Mouse (Mus musculus) forebrain, embryonic 14.5 days (tissue): Measurements from ENCODE around the gene Hspb7. TPM values are rescaled to one million over a fixed set of nuclear protein-coding genes. Genes with fewer than 3 reads are reported as not detected.

Experiments used
- ATAC-seq: fragments of 200-750 bp; cut with Nextera tagmentation; 2 replicates; pipeline ENCODE4 v1.8.0; 2017; ENCODE audit warnings: mild to moderate bottlenecking, moderate library complexity
- DNase-seq: peaks from one replicate; pipeline ENCODE4 v3.0.0-alpha.2; 2015; ENCODE audit warnings: low spot score
- H3K27ac ChIP-seq: fragments of 300-500 bp; sonication (generic); 2 replicates; pipeline ENCODE4 v1.5.1; 2014; ENCODE audit warnings: low read depth, mild to moderate bottlenecking, control low read depth, low read length, moderate library complexity
- H3K27me3 ChIP-seq: fragments of 300-500 bp; sonication (generic); replicated peaks from 2 replicates; pipeline ENCODE4 v1.6.1; 2014; ENCODE audit warnings: low read length, control low read depth, mixed read lengths; ENCODE audit not compliant: control insufficient read depth, insufficient read depth
- H3K36me3 ChIP-seq: fragments of 300-500 bp; sonication (generic); 2 replicates; pipeline ENCODE4 v1.6.1; 2014; ENCODE audit warnings: low read length, control low read depth; ENCODE audit not compliant: control insufficient read depth, insufficient read depth
- H3K4me1 ChIP-seq: fragments of 300-500 bp; sonication (generic); 2 replicates; pipeline ENCODE4 v1.6.1; 2014; ENCODE audit warnings: antibody characterized with exemption, low read length, control low read depth; ENCODE audit not compliant: control insufficient read depth, insufficient read depth
- H3K4me2 ChIP-seq: fragments of 300-500 bp; sonication (generic); 2 replicates; pipeline ENCODE4 v1.6.1; 2014; ENCODE audit warnings: mild to moderate bottlenecking, control low read depth, low read length
- H3K4me3 ChIP-seq: fragments of 300-500 bp; sonication (generic); 2 replicates; pipeline ENCODE4 v1.5.1; 2014; ENCODE audit warnings: low read depth, low read length, control low read depth
- H3K9ac ChIP-seq: fragments of 300-500 bp; sonication (generic); 2 replicates; pipeline ENCODE4 v1.6.1; 2014; ENCODE audit warnings: mild to moderate bottlenecking, low read length, control low read depth, moderate library complexity
- H3K9me3 ChIP-seq: fragments of 300-500 bp; sonication (generic); replicated peaks from 2 replicates; pipeline ENCODE4 v1.6.1; 2016; ENCODE audit warnings: low read length, control low read depth, mixed read lengths; ENCODE audit not compliant: control insufficient read depth
- WGBS: fragments of 180-500 bp; shearing (Covaris S2); extraction: QIAGEN DNeasy Blood & Tissue Kit; methylation state at CpG from one replicate; pipeline ENCODE4 v1.1.7; 2014; 5-methylcytosine and 5-hydroxymethylcytosine counted together
- polyA plus RNA-seq: library from polyadenylated mRNA; unstranded; fragments of >200 nt; fragmentation: Nextera tagmentation; extraction: Ambion mirVana; gene quantifications from 2 replicates; pipeline ENCODE4 v1.2.1, GENCODE M21; 2014

Gene Hspb7
- polyA plus RNA-seq, 1 experiment from 2014 or later: not detected

- Histone ChIP-seq H3K9me3 (no peaks in the 10 kb centered on the region), H3K36me3 (peaks cover 50% of the 10 kb centered on the region), H3K4me3 (no peak overlapping the region), H3K4me2 (no peak overlapping the region), H3K4me1 (peaks cover 5% of the 10 kb centered on the region), H3K27me3 (no peaks in the 10 kb centered on the region), H3K9ac (no peak overlapping the region), H3K27ac (no peak overlapping the region)
- ATAC-seq: no peak
- whole genome bisulfite sequencing: 92% methylated on average over 9 of the region's 9 CpGs
- DNase-seq: no peak
Observed at GRCm38 (mm10) chr4:141459766-141460165, 39.2 kb downstream of the Hspb7 start.

GRCm38 (mm10) chr4:141460481-141460880 is 39.9 kb downstream of the Hspb7 start:
- peaks cover 51% of the 10 kb centered on the region for H3K36me3 ChIP-seq
- no peak overlapping the region for H3K4me3 ChIP-seq
- ATAC-seq (no peak), DNase-seq (no peak)
- no peak overlapping the region for H3K4me2 ChIP-seq
- no peaks in the 10 kb centered on the region for H3K27me3 ChIP-seq
- no peak overlapping the region for H3K9ac ChIP-seq
- H3K27ac ChIP-seq: no peak overlapping the region
- H3K9me3 ChIP-seq: no peaks in the 10 kb centered on the region
- H3K4me1 ChIP-seq: peaks cover 5% of the 10 kb centered on the region
- WGBS: 96% methylated on average over 4 of the region's 4 CpGs

GRCm38 (mm10) chr4:141461088-141461487 is 40.5 kb downstream of the Hspb7 start:
- Histone ChIP-seq H3K4me1 (peaks cover 5% of the 10 kb centered on the region), H3K4me3 (no peak overlapping the region), H3K27ac (no peak overlapping the region), H3K9ac (no peak overlapping the region; the same call in 1 of the 2 replicates), H3K4me2 (no peak overlapping the region), H3K9me3 (no peaks in the 10 kb centered on the region), H3K36me3 (peaks cover 57% of the 10 kb centered on the region), H3K27me3 (no peaks in the 10 kb centered on the region)
- DNase-seq (peak; percentile 21), ATAC-seq (peak; percentile 25; the same call in 1 of the 2 replicates)
- WGBS: 42% methylated on average over 12 of the region's 12 CpGs

GRCm38 (mm10) chr4:141461576-141461975 is 41.0 kb downstream of the Hspb7 start:
- H3K9ac ChIP-seq: no peak overlapping the region; the same call in 1 of the 2 replicates
- no peak overlapping the region for H3K27ac ChIP-seq
- H3K4me1 ChIP-seq: peaks cover 5% of the 10 kb centered on the region
- no peak overlapping the region for H3K4me3 ChIP-seq
- no peak overlapping the region for H3K4me2 ChIP-seq
- no peaks in the 10 kb centered on the region for H3K27me3 ChIP-seq
- ATAC-seq (no peak), DNase-seq (no peak)
- no peaks in the 10 kb centered on the region for H3K9me3 ChIP-seq
- peaks cover 62% of the 10 kb centered on the region for H3K36me3 ChIP-seq
- WGBS: 88% methylated on average over 12 of the region's 12 CpGs

GRCm38 (mm10) chr4:141463472-141463871 is 42.9 kb downstream of the Hspb7 start:
- Histone ChIP-seq H3K4me2 (no peak overlapping the region), H3K27me3 (no peaks in the 10 kb centered on the region), H3K9ac (no peak overlapping the region), H3K4me3 (no peak overlapping the region), H3K36me3 (peaks cover 80% of the 10 kb centered on the region), H3K4me1 (no peaks in the 10 kb centered on the region; the same call in 1 of the 2 replicates), H3K27ac (no peak overlapping the region), H3K9me3 (no peaks in the 10 kb centered on the region)
- DNase-seq (no peak), ATAC-seq (no peak)
- 90% methylated on average over 14 of the region's 14 CpGs for WGBS

- Histone ChIP-seq H3K27me3 (no peaks in the 10 kb centered on the region), H3K27ac (no peak overlapping the region), H3K9me3 (no peaks in the 10 kb centered on the region), H3K4me3 (no peak overlapping the region), H3K4me2 (no peak overlapping the region), H3K4me1 (no peaks in the 10 kb centered on the region), H3K9ac (no peak overlapping the region), H3K36me3 (peaks cover 87% of the 10 kb centered on the region)
- DNase-seq (no peak), ATAC-seq (no peak)
- WGBS: 85% methylated on average over 16 of the region's 16 CpGs
Observed at GRCm38 (mm10) chr4:141464722-141465121, 44.1 kb downstream of the Hspb7 start.

GRCm38 (mm10) chr4:141465512-141466288 is 45.1 kb downstream of the Hspb7 start:
- DNase-seq (no peak), ATAC-seq (no peak)
- Histone ChIP-seq H3K9ac (no peak overlapping the region), H3K4me1 (no peaks in the 10 kb centered on the region), H3K4me3 (no peak overlapping the region), H3K36me3 (peaks cover 91% of the 10 kb centered on the region), H3K9me3 (no peaks in the 10 kb centered on the region), H3K27ac (no peak overlapping the region), H3K4me2 (no peak overlapping the region), H3K27me3 (no peaks in the 10 kb centered on the region)
- 94% methylated on average over 34 of the region's 34 CpGs for WGBS

GRCm38 (mm10) chr4:141466289-141466795 is 45.8 kb downstream of the Hspb7 start:
- Histone ChIP-seq H3K36me3 (peaks cover 97% of the 10 kb centered on the region), H3K9ac (no peak overlapping the region), H3K4me1 (no peaks in the 10 kb centered on the region), H3K4me2 (no peak overlapping the region), H3K4me3 (no peak overlapping the region), H3K27ac (no peak overlapping the region), H3K27me3 (no peaks in the 10 kb centered on the region), H3K9me3 (no peaks in the 10 kb centered on the region)
- ATAC-seq: no peak
- no peak for DNase-seq
- 86% methylated on average over 16 of the region's 16 CpGs for WGBS

- H3K36me3 ChIP-seq: peaks cover 98% of the 10 kb centered on the region
- no peak overlapping the region for H3K27ac ChIP-seq
- no peaks in the 10 kb centered on the region for H3K9me3 ChIP-seq
- no peaks in the 10 kb centered on the region for H3K27me3 ChIP-seq
- H3K4me1 ChIP-seq: no peaks in the 10 kb centered on the region
- no peak overlapping the region for H3K4me2 ChIP-seq
- H3K9ac ChIP-seq: no peak overlapping the region
- ATAC-seq: no peak
- H3K4me3 ChIP-seq: no peak overlapping the region
- DNase-seq: no peak
- 89% methylated on average over 15 of the region's 15 CpGs for WGBS
Observed at GRCm38 (mm10) chr4:141466844-141467580, 46.4 kb downstream of the Hspb7 start.
